Comparison of ENCODE assay signal across 8 mouse cellular contexts in genomic region chr7:81454331-81455039, GRCm38 (mm10). TPM values are rescaled to one million over a fixed set of nuclear protein-coding genes. Genes with fewer than 3 reads are reported as not detected.
DNase-seq lines count a peak whose midpoint lies in the region; ATAC-seq and TF ChIP-seq lines count a peak whose summit lies in the region.

No protein-coding gene starts in this region.

- no peaks in the 10 kb centered on the region for H3K9me3 ChIP-seq in embryonic facial prominence, embryonic 14.5 days (ENCODE audit: control insufficient read depth, low read length)
- no peaks in the 10 kb centered on the region for H3K9me3 ChIP-seq in heart, embryonic 12.5 days (replicated peaks)
- H3K9me3 ChIP-seq in kidney, embryonic 14.5 days (ENCODE audit: control insufficient read depth, low read length) = no peaks in the 10 kb centered on the region
- no peaks in the 10 kb centered on the region for H3K9me3 ChIP-seq in liver, embryonic 11.5 days (ENCODE audit: control insufficient read depth, low read length)

- peaks cover 6% of the 10 kb centered on the region for H3K4me1 ChIP-seq in thymus, adult 2 months (replicated peaks; ENCODE audit: control insufficient read depth, insufficient read depth, low read length)
- H3K4me1 ChIP-seq in embryonic facial prominence, embryonic 14.5 days (ENCODE audit: control insufficient read depth, insufficient read depth, low read length) = peaks cover 18% of the 10 kb centered on the region
- H3K4me1 ChIP-seq in heart, embryonic 12.5 days (replicated peaks) = peaks cover 23% of the 10 kb centered on the region
- peaks cover 11% of the 10 kb centered on the region for H3K4me1 ChIP-seq in kidney, embryonic 14.5 days (ENCODE audit: control insufficient read depth, insufficient read depth, low read length)
- peaks cover 5% of the 10 kb centered on the region; the same call in 1 of the 2 replicates for H3K4me1 ChIP-seq in liver, embryonic 11.5 days (replicated peaks; ENCODE audit: control insufficient read depth, insufficient read depth, low read length)

- H3K79me2 ChIP-seq in myocyte (ENCODE audit: control insufficient read depth, insufficient read depth) = no peaks in the 10 kb centered on the region

- H3K4me2 ChIP-seq in embryonic facial prominence, embryonic 14.5 days (ENCODE audit: low read depth, low read length) = peak overlapping the region; percentile 90
- H3K4me2 ChIP-seq in heart, embryonic 12.5 days = peak overlapping the region; percentile 98
- H3K4me2 ChIP-seq in kidney, embryonic 14.5 days (replicated peaks; ENCODE audit: low read depth, low read length) = peak overlapping the region; percentile 91
- peak overlapping the region; percentile 77 for H3K4me2 ChIP-seq in liver, embryonic 11.5 days
- peak overlapping the region; percentile 62 for H3K4me2 ChIP-seq in myocyte (ENCODE audit: low read depth)

- no peak for ATAC-seq in embryonic facial prominence, embryonic 14.5 days (ENCODE audit: low read depth)
- ATAC-seq in heart, embryonic 12.5 days (ENCODE audit: insufficient number of reproducible peaks, low FRiP score) = peak; percentile 56
- peak; percentile 66; the same call in 1 of the 2 replicates for ATAC-seq in kidney, embryonic 14.5 days (ENCODE audit: low FRiP score, low TSS enrichment)
- peak; percentile 31; the same call in 1 of the 2 replicates for ATAC-seq in liver, embryonic 11.5 days (replicated peaks; ENCODE audit: low FRiP score)

- H3ac ChIP-seq in myocyte (ENCODE audit: control insufficient read depth, insufficient read length) = no peak overlapping the region

- peaks cover 14% of the 10 kb centered on the region for H3K27me3 ChIP-seq in thymus, adult 2 months (ENCODE audit: control insufficient read depth, insufficient read depth, low read length)
- H3K27me3 ChIP-seq in embryonic facial prominence, embryonic 14.5 days (replicated peaks; ENCODE audit: control insufficient read depth, insufficient read depth, low read length) = peaks cover 83% of the 10 kb centered on the region
- H3K27me3 ChIP-seq in heart, embryonic 12.5 days (replicated peaks) = peaks cover 78% of the 10 kb centered on the region
- peaks cover 66% of the 10 kb centered on the region for H3K27me3 ChIP-seq in kidney, embryonic 14.5 days (ENCODE audit: control insufficient read depth, insufficient read depth, low read length)
- peaks cover 60% of the 10 kb centered on the region for H3K27me3 ChIP-seq in liver, embryonic 11.5 days (replicated peaks; ENCODE audit: control insufficient read depth, insufficient read depth, low read length)
- H3K27me3 ChIP-seq in myocyte (ENCODE audit: control insufficient read depth, insufficient read depth, insufficient read length) = peaks cover 35% of the 10 kb centered on the region

- H3K36me3 ChIP-seq in thymus, adult 2 months (ENCODE audit: control insufficient read depth, insufficient read depth, low read length) = no peaks in the 10 kb centered on the region
- no peaks in the 10 kb centered on the region for H3K36me3 ChIP-seq in embryonic facial prominence, embryonic 14.5 days (ENCODE audit: control insufficient read depth, insufficient read depth, low read length)
- H3K36me3 ChIP-seq in heart, embryonic 12.5 days = no peaks in the 10 kb centered on the region
- H3K36me3 ChIP-seq in kidney, embryonic 14.5 days (ENCODE audit: control insufficient read depth, insufficient read depth, low read length) = no peaks in the 10 kb centered on the region
- H3K36me3 ChIP-seq in liver, embryonic 11.5 days (ENCODE audit: control insufficient read depth, insufficient read depth, low read length) = no peaks in the 10 kb centered on the region
- H3K36me3 ChIP-seq in myocyte (ENCODE audit: control insufficient read depth, insufficient read depth) = no peaks in the 10 kb centered on the region

- DNase-seq in thymus, adult 2 months = no peak
- no peak for DNase-seq in thymus, adult 18-20 months
- no peak for DNase-seq in embryonic facial prominence, embryonic 14.5 days (ENCODE audit: low spot score)
- peak; percentile 48 for DNase-seq in liver, embryonic 11.5 days (ENCODE audit: low spot score)
- peak; percentile 43 for DNase-seq in urinary bladder, postnatal 25 days (ENCODE audit: low spot score)

- H3K4me3 ChIP-seq in thymus, adult 2 months (ENCODE audit: control insufficient read depth, insufficient read depth, low read length) = peak overlapping the region; percentile 15
- peak overlapping the region; percentile 53 for H3K4me3 ChIP-seq in embryonic facial prominence, embryonic 14.5 days (ENCODE audit: low read depth, low read length)
- peak overlapping the region; percentile 64 for H3K4me3 ChIP-seq in heart, embryonic 12.5 days
- H3K4me3 ChIP-seq in kidney, embryonic 14.5 days (ENCODE audit: low read length) = peak overlapping the region; percentile 47
- peak overlapping the region; percentile 50 for H3K4me3 ChIP-seq in liver, embryonic 11.5 days (ENCODE audit: low read depth, low read length)
- H3K4me3 ChIP-seq in myocyte = no peak overlapping the region

- WGBS in thymus, adult 2 months = 2% methylated on average over 86 of the region's 87 CpGs
- WGBS in embryonic facial prominence, embryonic 14.5 days = 0% methylated on average over 8 of the region's 87 CpGs
- 1% methylated on average over 66 of the region's 87 CpGs for WGBS in heart, embryonic 12.5 days
- WGBS in kidney, embryonic 14.5 days = 2% methylated on average over 52 of the region's 87 CpGs
- WGBS in liver, embryonic 11.5 days = 2% methylated on average over 84 of the region's 87 CpGs

- H3K9ac ChIP-seq in embryonic facial prominence, embryonic 14.5 days (ENCODE audit: low read depth, low read length) = peak overlapping the region; percentile 48
- peak overlapping the region; percentile 67 for H3K9ac ChIP-seq in heart, embryonic 12.5 days
- H3K9ac ChIP-seq in kidney, embryonic 14.5 days (ENCODE audit: low read depth, low read length) = no peak overlapping the region
- H3K9ac ChIP-seq in liver, embryonic 11.5 days (ENCODE audit: low read depth, low read length) = 0 out of 2 replicates have a peak overlapping the region, but pooled peaks have one; percentile 8

- no peak for TF ChIP-seq POLR2A in thymus, adult 2 months (IDR thresholded peaks at IDR 0.05; ENCODE audit: control insufficient read depth, extremely low read depth, insufficient read depth, low read length, poor library complexity)
- TF ChIP-seq POLR2A in myocyte (IDR thresholded peaks at IDR 0.05; ENCODE audit: insufficient read length, low read depth) = no peak

- no peak overlapping the region for H3K27ac ChIP-seq in thymus, adult 2 months (ENCODE audit: control insufficient read depth, insufficient read depth, low read length)
- no peak overlapping the region for H3K27ac ChIP-seq in embryonic facial prominence, embryonic 14.5 days (replicated peaks; ENCODE audit: low read depth, low read length)
- H3K27ac ChIP-seq in heart, embryonic 12.5 days (ENCODE audit: poor library complexity, severe bottlenecking) = no peak overlapping the region
- H3K27ac ChIP-seq in kidney, embryonic 14.5 days (ENCODE audit: low read depth, low read length) = no peak overlapping the region
- H3K27ac ChIP-seq in liver, embryonic 11.5 days (ENCODE audit: low read depth, low read length) = no peak overlapping the region

- TF ChIP-seq CTCF in thymus, adult 2 months (IDR thresholded peaks at IDR 0.05; ENCODE audit: borderline replicate concordance, control insufficient read depth, extremely low read depth, insufficient read depth, low read length, poor library complexity) = no peak

TF ChIP-seq in myocyte, 11 proteins besides CTCF, POLR2A, EP300 and RAD21:
- TF ChIP-seq REST (IDR thresholded peaks at IDR 0.05; ENCODE audit: insufficient read depth, insufficient read length) (no peak), POLR2AphosphoS2 (IDR thresholded peaks at IDR 0.05; ENCODE audit: insufficient read length, low read depth) (no peak), SRF (IDR thresholded peaks at IDR 0.05; ENCODE audit: control insufficient read depth, insufficient read length, low read depth) (no peak)

RNA-seq across cellular contexts. Expression of gene Cpeb1, which starts 0.8 kb away (rescaled TPM):
- polyA plus RNA-seq in thymus, adult 2 months (2012; rRNA removed) = 8.8 and 13.5 TPM in 2 replicates
- 2.4 and 3.4 TPM in 2 replicates for polyA plus RNA-seq in embryonic facial prominence, embryonic 14.5 days (2014; fragmentation: Nextera tagmentation; extraction: Ambion mirVana)
- 3.2 and 4.4 TPM in 2 replicates for polyA plus RNA-seq in heart, embryonic 12.5 days (2016; fragmentation: Nextera tagmentation; extraction: Ambion mirVana)
- 0.64 and 1.6 TPM in 2 replicates for polyA plus RNA-seq in kidney, embryonic 14.5 days (2014; fragmentation: Nextera tagmentation; extraction: Ambion mirVana)
- 0.09 and 0.27 TPM in 2 replicates for polyA plus RNA-seq in liver, embryonic 11.5 days (2014; fragmentation: Nextera tagmentation; extraction: Ambion mirVana)
- polyA plus RNA-seq in myocyte (2012; fragmentation: generic; extraction: Trizol) = 1.3 TPM

RNA-seq across cellular contexts. Expression of gene Ap3b2, which starts 39.2 kb away (rescaled TPM):
- polyA plus RNA-seq in thymus, adult 2 months (2012; rRNA removed) = 0.60 and 0.65 TPM in 2 replicates
- polyA plus RNA-seq in embryonic facial prominence, embryonic 14.5 days (2014; fragmentation: Nextera tagmentation; extraction: Ambion mirVana) = 4.9 and 7.2 TPM in 2 replicates
- polyA plus RNA-seq in heart, embryonic 12.5 days (2016; fragmentation: Nextera tagmentation; extraction: Ambion mirVana) = 4.5 and 5.7 TPM in 2 replicates
- polyA plus RNA-seq in kidney, embryonic 14.5 days (2014; fragmentation: Nextera tagmentation; extraction: Ambion mirVana) = 0.67 and 0.92 TPM in 2 replicates
- 0.40 and 1.1 TPM in 2 replicates for polyA plus RNA-seq in liver, embryonic 11.5 days (2014; fragmentation: Nextera tagmentation; extraction: Ambion mirVana)
- polyA plus RNA-seq in myocyte (2012; fragmentation: generic; extraction: Trizol) = not detected

RNA-seq across cellular contexts. Expression of gene BC048679, which starts 43.6 kb away (rescaled TPM):
- polyA plus RNA-seq in thymus, adult 2 months (2012; rRNA removed) = not detected in 2 replicates
- not detected in 2 replicates for polyA plus RNA-seq in embryonic facial prominence, embryonic 14.5 days (2014; fragmentation: Nextera tagmentation; extraction: Ambion mirVana)
- polyA plus RNA-seq in heart, embryonic 12.5 days (2016; fragmentation: Nextera tagmentation; extraction: Ambion mirVana) = not detected in 2 replicates
- not detected in 2 replicates for polyA plus RNA-seq in kidney, embryonic 14.5 days (2014; fragmentation: Nextera tagmentation; extraction: Ambion mirVana)
- polyA plus RNA-seq in liver, embryonic 11.5 days (2014; fragmentation: Nextera tagmentation; extraction: Ambion mirVana) = not detected in 2 replicates
- not detected for polyA plus RNA-seq in myocyte (2012; fragmentation: generic; extraction: Trizol)

Comparison
In these comparisons a context has a peak if more than half of its experiments do, and no peak if none do; other contexts are left out.
1. DNase-seq: peak in liver, embryonic 11.5 days (single experiment) and urinary bladder, postnatal 25 days (single experiment); none in thymus, adult 2 months (single experiment), thymus, adult 18-20 months (0 of 2) and embryonic facial prominence, embryonic 14.5 days (single experiment).
2. Peak in every context shown above with its lines, with median percentiles within 50 percentile points of each other: H3K4me2 ChIP-seq.